Mouse (Mus musculus): ENCODE results near the gene Ccdc34. TPM values are rescaled to one million over a fixed set of nuclear protein-coding genes. Genes with fewer than 3 reads are reported as not detected.

Gene Ccdc34
- total and polyA plus RNA-seq, 3 experiments: 17.2 to 44.6 (median 22.4) TPM

- TF ChIP-seq BHLHE40 (IDR thresholded peaks at IDR 0.05; ENCODE audit: low read depth, low read length): no peak
- Histone ChIP-seq H3K36me3 (replicated peaks in 1 of 2; ENCODE audit: control insufficient read depth in 1 of 2, insufficient read depth in 1 of 2, low read length in 1 of 2) (no peaks in the 10 kb centered on the region), H3K4me3 (replicated peaks in 1 of 3; ENCODE audit: low read depth in 2 of 3, low read length in 2 of 3, poor library complexity in 1 of 3) (no peak overlapping the region), H3K9ac (ENCODE audit: insufficient read depth, low read depth) (no peak overlapping the region), H3K4me1 (ENCODE audit: control insufficient read depth in 1 of 2, insufficient read depth in 2 of 2) (no peaks in the 10 kb centered on the region), H3K4me2 (ENCODE audit: insufficient read depth, low read depth, poor library complexity, severe bottlenecking) (no peak overlapping the region), H3K27me3 (replicated peaks) (no peaks in the 10 kb centered on the region), H3K79me2 (replicated peaks; ENCODE audit: control insufficient read depth, extremely low read depth, insufficient read depth, poor library complexity, severe bottlenecking) (no peaks in the 10 kb centered on the region), H3K27ac (ENCODE audit: insufficient read depth, low read depth) (no peak overlapping the region), H3K9me3 (replicated peaks; ENCODE audit: low read length) (no peaks in the 10 kb centered on the region)
- in situ Hi-C loops (cut with MboI; ENCODE audit: low pct_ligation_motif_present, low pct_unique_long_range_greater_than_20kb, low sequenced_read_pairs): no loop called here
- dilution Hi-C loops (cut with MboI; ENCODE audit: extremely low pct_ligation_motif_present, extremely low pct_unique_long_range_greater_than_20kb, low sequenced_read_pairs): no loop called here
- DNase-seq (ENCODE audit: extremely low read depth): no peak
Measured at GRCm38 (mm10) chr2:110180316-110180670, 162.7 kb downstream of the Ccdc34 start.

- no peaks in the 10 kb centered on the region for H3K36me3 ChIP-seq (replicated peaks in 1 of 2; ENCODE audit: control insufficient read depth in 1 of 2, insufficient read depth in 1 of 2, low read length in 1 of 2)
- TF ChIP-seq EP300 (IDR thresholded peaks at IDR 0.05; ENCODE audit: low read length) (no peak), ZC3H11A (IDR thresholded peaks at IDR 0.05; ENCODE audit: low read depth, low read length) (no peak), JUN (IDR thresholded peaks at IDR 0.05; ENCODE audit: insufficient read depth, low read depth, low read length) (no peak), NELFE (IDR thresholded peaks at IDR 0.05; ENCODE audit: low read depth, low read length) (no peak), MAX (IDR thresholded peaks at IDR 0.05; ENCODE audit: low read length) (no peak), USF1 (IDR thresholded peaks at IDR 0.05; ENCODE audit: low read depth, low read length) (no peak), JUND (conservative IDR thresholded peaks at IDR 0.05; ENCODE audit: low read depth, low read length) (no peak), TBP (conservative IDR thresholded peaks at IDR 0.05; ENCODE audit: low read depth, low read length) (no peak), SMC3 (IDR thresholded peaks at IDR 0.05; ENCODE audit: low read depth, low read length) (no peak), MYC (IDR thresholded peaks at IDR 0.05; ENCODE audit: low read depth, low read length) (no peak), HCFC1 (IDR thresholded peaks at IDR 0.05; ENCODE audit: low read depth, low read length) (no peak)
- H3K4me3 ChIP-seq (replicated peaks in 1 of 3; ENCODE audit: low read depth in 2 of 3, low read length in 2 of 3, poor library complexity in 1 of 3): no peak overlapping the region
- DNase-seq (ENCODE audit: extremely low read depth): no peak
- H3K9me3 ChIP-seq (replicated peaks; ENCODE audit: low read length): no peaks in the 10 kb centered on the region
- H3K4me2 ChIP-seq (ENCODE audit: insufficient read depth, low read depth, poor library complexity, severe bottlenecking): no peak overlapping the region
- H3K79me2 ChIP-seq (replicated peaks; ENCODE audit: control insufficient read depth, extremely low read depth, insufficient read depth, poor library complexity, severe bottlenecking): no peaks in the 10 kb centered on the region
- H3K9ac ChIP-seq (ENCODE audit: insufficient read depth, low read depth): no peak overlapping the region
- H3K27me3 ChIP-seq (replicated peaks): no peaks in the 10 kb centered on the region
- no peaks in the 10 kb centered on the region for H3K4me1 ChIP-seq (ENCODE audit: control insufficient read depth in 1 of 2, insufficient read depth in 2 of 2)
- in situ Hi-C loops (cut with MboI; ENCODE audit: low pct_ligation_motif_present, low pct_unique_long_range_greater_than_20kb, low sequenced_read_pairs) (no loop called here), dilution Hi-C loops (cut with MboI; ENCODE audit: extremely low pct_ligation_motif_present, extremely low pct_unique_long_range_greater_than_20kb, low sequenced_read_pairs) (no loop called here)
- no peak overlapping the region for H3K27ac ChIP-seq (ENCODE audit: insufficient read depth, low read depth)
Measured at GRCm38 (mm10) chr2:110181666-110182065, 164.0 kb downstream of the Ccdc34 start.

GRCm38 (mm10) chr2:110182248-110182647, 164.6 kb downstream of the Ccdc34 start:
- Histone ChIP-seq H3K79me2 (replicated peaks; ENCODE audit: control insufficient read depth, extremely low read depth, insufficient read depth, poor library complexity, severe bottlenecking) (no peaks in the 10 kb centered on the region), H3K4me1 (ENCODE audit: control insufficient read depth in 1 of 2, insufficient read depth in 2 of 2) (no peaks in the 10 kb centered on the region), H3K9ac (ENCODE audit: insufficient read depth, low read depth) (no peak overlapping the region), H3K27me3 (replicated peaks) (no peaks in the 10 kb centered on the region), H3K4me2 (ENCODE audit: insufficient read depth, low read depth, poor library complexity, severe bottlenecking) (no peak overlapping the region), H3K4me3 (replicated peaks in 1 of 3; ENCODE audit: low read depth in 2 of 3, low read length in 2 of 3, poor library complexity in 1 of 3) (no peak overlapping the region), H3K9me3 (replicated peaks; ENCODE audit: low read length) (no peaks in the 10 kb centered on the region), H3K27ac (ENCODE audit: insufficient read depth, low read depth) (no peak overlapping the region), H3K36me3 (replicated peaks in 1 of 2; ENCODE audit: control insufficient read depth in 1 of 2, insufficient read depth in 1 of 2, low read length in 1 of 2) (no peaks in the 10 kb centered on the region)
- TF ChIP-seq EP300 (IDR thresholded peaks at IDR 0.05; ENCODE audit: low read length) (no peak), TBP (conservative IDR thresholded peaks at IDR 0.05; ENCODE audit: low read depth, low read length) (no peak), JUN (IDR thresholded peaks at IDR 0.05; ENCODE audit: insufficient read depth, low read depth, low read length) (no peak), POLR2A (IDR thresholded peaks at IDR 0.05; ENCODE audit: low read depth, low read length) (no peak), UBTF (IDR thresholded peaks at IDR 0.05; ENCODE audit: low read depth, low read length) (no peak), NRF1 (IDR thresholded peaks at IDR 0.05; ENCODE audit: low read depth, low read length) (no peak), HCFC1 (IDR thresholded peaks at IDR 0.05; ENCODE audit: low read depth, low read length) (no peak), USF2 (conservative IDR thresholded peaks at IDR 0.05; ENCODE audit: low read depth, low read length) (no peak), CHD1 (IDR thresholded peaks at IDR 0.05; ENCODE audit: low read depth, low read length) (no peak), MXI1 (IDR thresholded peaks at IDR 0.05; ENCODE audit: low read depth, low read length) (no peak), MAZ (IDR thresholded peaks at IDR 0.05; ENCODE audit: low read depth, low read length) (no peak)
- in situ Hi-C loops (cut with MboI; ENCODE audit: low pct_ligation_motif_present, low pct_unique_long_range_greater_than_20kb, low sequenced_read_pairs): no loop called here
- dilution Hi-C loops (cut with MboI; ENCODE audit: extremely low pct_ligation_motif_present, extremely low pct_unique_long_range_greater_than_20kb, low sequenced_read_pairs): no loop called here
- DNase-seq (ENCODE audit: extremely low read depth): no peak
